Mouse (Mus musculus) embryonic facial prominence, embryonic 10.5 days (tissue): Measurements from ENCODE around the gene Ankrd42. TPM values are rescaled to one million over a fixed set of nuclear protein-coding genes. Genes with fewer than 3 reads are reported as not detected.
A peak's percentile ranks its signal among the peaks of the same experiment; 100 is the strongest.

Experiments used
- DNase-seq: peaks from one replicate; pipeline ENCODE4 v3.0.0-alpha.2; 2017; ENCODE audit warnings: low spot score
- H3K27ac ChIP-seq: fragments of 300-500 bp; sonication (generic); replicated peaks from 2 replicates; pipeline ENCODE4 v1.5.1; 2016; ENCODE audit warnings: mild to moderate bottlenecking
- H3K27me3 ChIP-seq: fragments of 300-500 bp; sonication (generic); replicated peaks from 2 replicates; pipeline ENCODE4 v1.6.1; 2016; ENCODE audit warnings: low read depth, mild to moderate bottlenecking; ENCODE audit not compliant: poor library complexity, severe bottlenecking
- H3K36me3 ChIP-seq: fragments of 300-500 bp; sonication (generic); replicated peaks from 2 replicates; pipeline ENCODE4 v1.6.1; 2016; ENCODE audit warnings: mild to moderate bottlenecking, moderate library complexity
- H3K4me1 ChIP-seq: fragments of 300-500 bp; sonication (generic); 2 replicates; pipeline ENCODE4 v1.6.1; 2016
- H3K4me3 ChIP-seq: fragments of 300-500 bp; sonication (generic); 2 replicates; pipeline ENCODE4 v1.5.1; 2016; ENCODE audit warnings: mild to moderate bottlenecking, moderate library complexity
- H3K9me3 ChIP-seq: fragments of 300-500 bp; sonication (generic); 2 replicates; pipeline ENCODE4 v1.6.1; 2016; ENCODE audit warnings: mild to moderate bottlenecking
- WGBS: fragments of 180-500 bp; shearing (Covaris S2); methylation state at CpG from one replicate; pipeline ENCODE4 v1.1.7; 2016; 5-methylcytosine and 5-hydroxymethylcytosine counted together
- polyA plus RNA-seq: library from polyadenylated mRNA; unstranded; fragments of >200 nt; fragmentation: Nextera tagmentation; extraction: Ambion mirVana; gene quantifications from 2 replicates; pipeline ENCODE4 v1.2.1, GENCODE M21; 2016

Ankrd42 gene
- polyA plus RNA-seq, 1 experiment from 2014 or later: 11.4 TPM

- peaks cover 27% of the 10 kb centered on the region for H3K36me3 ChIP-seq
- peaks cover 10% of the 10 kb centered on the region for H3K27me3 ChIP-seq
- H3K4me3 ChIP-seq: peak overlapping the region; percentile 84
- DNase-seq: no peak
- no peaks in the 10 kb centered on the region for H3K9me3 ChIP-seq
- 1% methylated on average over 49 of the region's 49 CpGs for WGBS
- H3K27ac ChIP-seq: peak overlapping the region; percentile 85; the same call in 1 of the 2 replicates
- H3K4me1 ChIP-seq: peaks cover 12% of the 10 kb centered on the region
Measured at GRCm38 (mm10) chr7:92636295-92637011, 489 bp downstream of the Ankrd42 start.

GRCm38 (mm10) chr7:92630167-92630566, 6.8 kb downstream of the Ankrd42 start:
- H3K4me3 ChIP-seq: no peak overlapping the region
- no peak for DNase-seq
- WGBS: 47% methylated on average over 2 of the region's 2 CpGs
- no peak overlapping the region for H3K27ac ChIP-seq
- no peaks in the 10 kb centered on the region for H3K9me3 ChIP-seq
- no peaks in the 10 kb centered on the region for H3K36me3 ChIP-seq
- no peaks in the 10 kb centered on the region for H3K4me1 ChIP-seq
- H3K27me3 ChIP-seq: no peaks in the 10 kb centered on the region

- no peak overlapping the region for H3K27ac ChIP-seq
- H3K4me3 ChIP-seq: no peak overlapping the region
- no peaks in the 10 kb centered on the region for H3K4me1 ChIP-seq
- no peaks in the 10 kb centered on the region for H3K27me3 ChIP-seq
- WGBS: 63% methylated on average over 2 of the region's 2 CpGs
- H3K9me3 ChIP-seq: no peaks in the 10 kb centered on the region
- no peaks in the 10 kb centered on the region for H3K36me3 ChIP-seq
- no peak for DNase-seq
Measured at GRCm38 (mm10) chr7:92624488-92624887, 12.5 kb downstream of the Ankrd42 start.

GRCm38 (mm10) chr7:92610830-92611229, 26.1 kb downstream of the Ankrd42 start:
- H3K27me3 ChIP-seq: no peaks in the 10 kb centered on the region
- 76% methylated on average over 7 of the region's 7 CpGs for WGBS
- no peak overlapping the region for H3K4me3 ChIP-seq
- no peak for DNase-seq
- no peaks in the 10 kb centered on the region for H3K4me1 ChIP-seq
- H3K27ac ChIP-seq: no peak overlapping the region
- no peaks in the 10 kb centered on the region for H3K9me3 ChIP-seq
- no peaks in the 10 kb centered on the region for H3K36me3 ChIP-seq

- Histone ChIP-seq H3K4me1 (no peaks in the 10 kb centered on the region), H3K9me3 (no peaks in the 10 kb centered on the region), H3K36me3 (peaks cover 9% of the 10 kb centered on the region), H3K27ac (no peak overlapping the region), H3K27me3 (no peaks in the 10 kb centered on the region), H3K4me3 (no peak overlapping the region)
- WGBS: 92% methylated on average over 7 of the region's 7 CpGs
- DNase-seq: no peak
Measured at GRCm38 (mm10) chr7:92604961-92605360, 32.0 kb downstream of the Ankrd42 start.

- Histone ChIP-seq H3K4me1 (no peaks in the 10 kb centered on the region), H3K27me3 (no peaks in the 10 kb centered on the region), H3K4me3 (no peak overlapping the region), H3K36me3 (no peaks in the 10 kb centered on the region), H3K27ac (no peak overlapping the region), H3K9me3 (no peaks in the 10 kb centered on the region)
- WGBS: 86% methylated on average over 2 of the region's 2 CpGs
- no peak for DNase-seq
Measured at GRCm38 (mm10) chr7:92590842-92591241, 46.1 kb downstream of the Ankrd42 start.

GRCm38 (mm10) chr7:92589986-92590385, 47.0 kb downstream of the Ankrd42 start:
- Histone ChIP-seq H3K36me3 (no peaks in the 10 kb centered on the region), H3K27me3 (no peaks in the 10 kb centered on the region), H3K27ac (no peak overlapping the region), H3K9me3 (no peaks in the 10 kb centered on the region), H3K4me3 (no peak overlapping the region), H3K4me1 (no peaks in the 10 kb centered on the region)
- 91% methylated on average over 7 of the region's 7 CpGs for WGBS
- no peak for DNase-seq

- H3K4me3 ChIP-seq: no peak overlapping the region
- peaks cover 13% of the 10 kb centered on the region; the same call in 1 of the 2 replicates for H3K36me3 ChIP-seq
- H3K27me3 ChIP-seq: no peaks in the 10 kb centered on the region
- 91% methylated on average over 7 of the region's 7 CpGs for WGBS
- H3K9me3 ChIP-seq: no peaks in the 10 kb centered on the region
- no peaks in the 10 kb centered on the region for H3K4me1 ChIP-seq
- no peak overlapping the region for H3K27ac ChIP-seq
- no peak for DNase-seq
Measured at GRCm38 (mm10) chr7:92583567-92583966, 53.4 kb downstream of the Ankrd42 start.

- no peaks in the 10 kb centered on the region for H3K4me1 ChIP-seq
- no peak overlapping the region for H3K27ac ChIP-seq
- H3K27me3 ChIP-seq: no peaks in the 10 kb centered on the region
- no peak overlapping the region for H3K4me3 ChIP-seq
- peaks cover 25% of the 10 kb centered on the region for H3K36me3 ChIP-seq
- DNase-seq: no peak
- H3K9me3 ChIP-seq: no peaks in the 10 kb centered on the region
- WGBS: 91% methylated on average over 5 of the region's 5 CpGs
Measured at GRCm38 (mm10) chr7:92580491-92581207, 56.3 kb downstream of the Ankrd42 start.

- no peaks in the 10 kb centered on the region for H3K27me3 ChIP-seq
- DNase-seq: no peak
- H3K4me3 ChIP-seq: no peak overlapping the region
- H3K27ac ChIP-seq: no peak overlapping the region
- peaks cover 8% of the 10 kb centered on the region for H3K4me1 ChIP-seq
- peaks cover 25% of the 10 kb centered on the region for H3K36me3 ChIP-seq
- no peaks in the 10 kb centered on the region for H3K9me3 ChIP-seq
- 91% methylated on average over 1 of the region's 1 CpGs for WGBS
Measured at GRCm38 (mm10) chr7:92566775-92567174, 70.2 kb downstream of the Ankrd42 start.

- Histone ChIP-seq H3K36me3 (peaks cover 8% of the 10 kb centered on the region; the same call in 1 of the 2 replicates), H3K27ac (peak within 1 kb of the TSS; percentile 94), H3K27me3 (no peaks in the 10 kb centered on the region), H3K4me3 (peak within 1 kb of the TSS; percentile 82), H3K4me1 (peaks cover 11% of the 10 kb centered on the region), H3K9me3 (no peaks in the 10 kb centered on the region)
- WGBS: under 1% methylated on average over 60 of the region's 60 CpGs
- peak; percentile 93 for DNase-seq
Measured at GRCm38 (mm10) chr7:92560986-92561876, 75.7 kb downstream of the Ankrd42 start, which contains the start of gene Ccdc90b. Ccdc90b (plus strand) TSS chr7:92561149.

- Histone ChIP-seq H3K27me3 (no peaks in the 10 kb centered on the region), H3K4me3 (no peak overlapping the region), H3K27ac (no peak overlapping the region), H3K9me3 (no peaks in the 10 kb centered on the region), H3K36me3 (no peaks in the 10 kb centered on the region), H3K4me1 (peaks cover 11% of the 10 kb centered on the region)
- DNase-seq: no peak
- 86% methylated on average over 2 of the region's 2 CpGs for WGBS
Measured at GRCm38 (mm10) chr7:92558744-92559143, 78.2 kb downstream of the Ankrd42 start.
